Mouse (Mus musculus) kidney, postnatal 0 days (tissue): ENCODE measurements at regions not wholly inside any gene's neighbourhood (a gene's known extent, or its start where the extent isn't known, plus 50 kb on each side); places are given as distances from the start of the nearest gene placed in this dataset.

ENCODE experiments used
- ATAC-seq: fragments of 200-750 bp; cut with Nextera tagmentation; replicated peaks from 2 replicates; pipeline ENCODE4 v1.8.0; 2017; ENCODE audit warnings: low read depth, moderate number of reproducible peaks, moderate TSS enrichment, moderate library complexity; ENCODE audit not compliant: low FRiP score
- DNase-seq: peaks from one replicate; pipeline ENCODE4 v3.0.0-alpha.2; 2016; ENCODE audit warnings: low spot score
- H3K27ac ChIP-seq: fragments of 300-500 bp; sonication (generic); 2 replicates; pipeline ENCODE4 v1.5.1; 2014; ENCODE audit warnings: mild to moderate bottlenecking
- H3K27me3 ChIP-seq: fragments of 300-500 bp; sonication (generic); 2 replicates; pipeline ENCODE4 v1.6.1; 2014; ENCODE audit warnings: low read length, mixed read lengths; ENCODE audit not compliant: insufficient read depth
- H3K36me3 ChIP-seq: fragments of 300-500 bp; sonication (generic); 2 replicates; pipeline ENCODE4 v1.6.1; 2014; ENCODE audit warnings: low read length, mixed read lengths; ENCODE audit not compliant: insufficient read depth
- H3K4me1 ChIP-seq: fragments of 300-500 bp; sonication (generic); replicated peaks from 2 replicates; pipeline ENCODE4 v1.6.1; 2014; ENCODE audit warnings: antibody characterized with exemption, low read length, mixed read lengths; ENCODE audit not compliant: insufficient read depth
- H3K4me2 ChIP-seq: fragments of 300-500 bp; sonication (generic); 2 replicates; pipeline ENCODE4 v1.6.1; 2014; ENCODE audit warnings: mild to moderate bottlenecking, low read length, moderate library complexity, mixed read lengths
- H3K4me3 ChIP-seq: fragments of 300-500 bp; sonication (generic); replicated peaks from 2 replicates; pipeline ENCODE4 v1.5.1; 2014; ENCODE audit warnings: low read depth, low read length
- H3K9ac ChIP-seq: fragments of 300-500 bp; sonication (generic); 2 replicates; pipeline ENCODE4 v1.6.1; 2014; ENCODE audit warnings: low read depth, low read length
- H3K9me3 ChIP-seq: fragments of 300-500 bp; sonication (generic); replicated peaks from 2 replicates; pipeline ENCODE4 v1.6.1; 2016; ENCODE audit warnings: low read length, inconsistent platforms, mixed read lengths
- CTCF ChIP-seq: IDR thresholded peaks from 2 replicates; pipeline ENCODE4 v1.5.1; 2016; ENCODE audit warnings: antibody characterized with exemption, low read depth, mild to moderate bottlenecking, moderate library complexity
- WGBS: fragments of 180-500 bp; shearing (Covaris S2); extraction: QIAGEN DNeasy Blood & Tissue Kit; methylation state at CpG from one replicate; pipeline ENCODE4 v1.1.7; 2014; 5-methylcytosine and 5-hydroxymethylcytosine counted together

DNA sequence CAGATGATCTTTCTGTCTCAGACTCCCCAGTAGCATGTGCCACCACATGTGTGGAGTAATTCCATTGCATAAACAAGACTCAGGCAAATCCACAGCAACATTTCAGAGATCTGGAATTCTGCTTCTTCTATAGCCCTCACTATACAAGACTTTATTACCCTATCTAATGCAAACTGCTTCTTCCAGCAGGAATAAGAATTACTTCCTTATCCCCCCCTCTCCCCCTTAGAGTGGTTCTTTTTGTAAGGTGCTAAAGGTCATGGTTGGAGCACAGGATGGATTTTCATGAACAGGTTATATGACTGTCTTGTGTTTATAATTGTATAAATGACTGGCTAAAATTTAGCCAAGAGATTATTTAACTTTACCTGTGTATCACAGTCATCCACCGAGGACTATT, 5037.4 kb downstream of the 9330182O14Rik start:
- Histone ChIP-seq H3K27ac (no peak overlapping the region), H3K36me3 (no peaks in the 10 kb centered on the region), H3K9me3 (no peaks in the 10 kb centered on the region), H3K4me2 (no peak overlapping the region), H3K9ac (no peak overlapping the region), H3K27me3 (no peaks in the 10 kb centered on the region), H3K4me1 (no peaks in the 10 kb centered on the region), H3K4me3 (no peak overlapping the region)
- no peak for TF ChIP-seq CTCF
- ATAC-seq (no peak), DNase-seq (no peak)
- WGBS: 97% methylated on average over 1 of the region's 1 CpGs

DNA sequence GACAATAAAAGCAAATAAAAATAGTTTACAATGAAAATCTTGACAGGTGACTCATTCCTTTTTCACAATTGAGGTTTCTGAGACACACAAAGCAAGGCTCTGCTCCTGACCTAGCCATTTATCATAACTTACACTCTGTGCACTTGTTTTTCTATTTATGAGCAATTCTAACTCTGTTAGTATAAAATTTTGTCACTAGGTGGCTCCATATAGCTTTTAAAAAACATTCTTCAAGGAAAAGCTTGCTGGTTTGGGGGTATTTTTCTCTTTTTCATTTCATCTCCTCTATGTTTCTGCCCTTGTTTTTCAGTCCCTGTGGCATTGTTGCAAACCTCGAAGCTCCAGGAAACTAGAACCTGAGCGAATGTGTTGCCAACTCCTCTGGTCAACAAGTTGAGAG, 5044.2 kb downstream of the 9330182O14Rik start:
- Histone ChIP-seq H3K9me3 (no peaks in the 10 kb centered on the region), H3K27ac (no peak overlapping the region), H3K4me3 (no peak overlapping the region), H3K36me3 (no peaks in the 10 kb centered on the region), H3K4me1 (no peaks in the 10 kb centered on the region), H3K4me2 (no peak overlapping the region), H3K27me3 (no peaks in the 10 kb centered on the region), H3K9ac (no peak overlapping the region)
- ATAC-seq: no peak
- peak; percentile 41; the same call in 1 of the 2 replicates for TF ChIP-seq CTCF
- WGBS: 43% methylated on average over 2 of the region's 2 CpGs
- DNase-seq: peak; percentile 40

DNA sequence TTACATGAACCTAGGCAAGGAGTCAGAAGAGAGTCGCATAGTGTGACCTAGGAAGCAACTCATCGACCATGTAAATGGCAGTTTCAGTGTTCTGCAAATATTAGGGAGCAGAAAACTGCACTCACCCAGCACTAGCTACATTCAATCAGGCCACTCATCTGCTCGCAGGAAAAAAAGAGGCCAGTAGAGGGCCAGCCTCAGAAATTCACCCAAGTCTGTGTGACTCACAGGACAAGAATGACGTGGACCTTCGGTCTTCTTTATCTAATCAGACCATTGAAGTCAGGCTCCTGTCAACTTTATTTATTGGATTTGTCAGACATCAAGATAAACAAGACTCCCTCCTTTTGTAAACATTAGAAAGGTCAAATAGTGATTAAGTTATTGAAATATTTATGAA, 5046.0 kb downstream of the 9330182O14Rik start:
- ATAC-seq: no peak
- peak; percentile 37; the same call in 1 of the 2 replicates for TF ChIP-seq CTCF

More for the DNA sequence above, 5046.0 kb downstream of the 9330182O14Rik start:
- no peaks in the 10 kb centered on the region for H3K36me3 ChIP-seq
- peak; percentile 11 for DNase-seq
- no peak overlapping the region for H3K4me2 ChIP-seq
- H3K27me3 ChIP-seq: no peaks in the 10 kb centered on the region
- no peaks in the 10 kb centered on the region for H3K4me1 ChIP-seq
- no peaks in the 10 kb centered on the region for H3K9me3 ChIP-seq
- no peak overlapping the region for H3K9ac ChIP-seq
- no peak overlapping the region for H3K27ac ChIP-seq
- no peak overlapping the region for H3K4me3 ChIP-seq
- 37% methylated on average over 5 of the region's 5 CpGs for WGBS
